Mouse (Mus musculus) gastrocnemius, postnatal 4 days (tissue): Measurements from ENCODE around the gene Olfr160. TPM values are rescaled to one million over a fixed set of nuclear protein-coding genes. Genes with fewer than 3 reads are reported as not detected.

Experiments used
- DNase-seq, 2 experiments: peaks; one replicate each; pipeline ENCODE4 v3.0.0; 2021 to 2022; ENCODE audit warnings: low spot score in 2 of 2, mixed read lengths in 2 of 2
- long read RNA-seq, 2 experiments: library from polyadenylated mRNA; stranded (forward); transcript quantifications; one replicate each; pipeline ENCODE4 v2.0.0; 2021
- total RNA-seq, 2 experiments: library from RNA; stranded (reverse); gene quantifications; 2 replicates each; pipeline ENCODE4 v1.2.3; 2021

The Olfr160 gene
- total RNA-seq = not detected
- long read RNA-seq, experiment 1 = 0 reads
- long read RNA-seq, experiment 2 = 0 reads

- DNase-seq = no peak
Measured at GRCm38 (mm10) chr9:37716150-37716549, at the start of gene Olfr160. Gene Olfr160, minus strand, starts transcription at chr9:37716250.

DNA sequence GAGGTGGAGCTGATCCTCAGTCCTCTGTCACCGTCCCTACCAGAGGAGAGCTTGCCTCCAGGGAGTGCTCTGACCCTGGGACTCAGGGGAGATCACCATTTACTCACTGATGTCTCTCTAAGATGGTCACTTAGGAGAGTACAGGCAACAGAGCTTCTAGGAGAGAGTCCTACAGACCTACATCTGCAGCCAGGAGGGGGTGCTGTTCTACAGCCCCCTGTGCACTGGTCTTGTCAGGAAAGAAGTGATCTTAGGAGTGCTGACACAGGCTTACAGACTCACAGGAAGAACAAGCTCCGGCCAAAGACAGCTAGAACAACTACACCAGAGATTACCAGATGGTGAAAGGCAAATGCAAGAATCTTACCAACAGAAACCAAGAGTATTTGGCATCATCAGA is 46.5 kb upstream of the Olfr160 start:
- DNase-seq = no peak

- no peak for DNase-seq
Measured at GRCm38 (mm10) chr9:37761728-37762127, 45.7 kb upstream of the Olfr160 start.

DNA sequence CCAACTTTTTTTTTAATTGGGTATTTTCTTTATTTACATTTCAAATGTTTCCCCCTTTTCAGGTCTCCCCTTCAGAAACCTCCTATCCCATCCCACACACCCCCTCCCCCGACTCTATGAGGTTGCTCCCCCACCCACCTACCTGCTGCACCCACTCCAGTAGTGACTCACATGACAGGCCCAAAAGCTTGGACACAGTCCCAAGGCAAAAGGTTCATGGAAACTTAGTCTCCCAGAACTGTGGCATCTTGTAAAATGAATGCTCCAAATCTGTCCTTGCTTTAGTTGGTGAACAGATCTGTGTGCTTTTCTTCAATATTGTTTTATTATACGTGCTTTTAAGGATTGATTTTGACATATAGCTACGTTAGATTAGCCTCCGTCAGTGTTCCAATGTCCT is 36.0 kb upstream of the Olfr160 start:
- DNase-seq = no peak

DNA sequence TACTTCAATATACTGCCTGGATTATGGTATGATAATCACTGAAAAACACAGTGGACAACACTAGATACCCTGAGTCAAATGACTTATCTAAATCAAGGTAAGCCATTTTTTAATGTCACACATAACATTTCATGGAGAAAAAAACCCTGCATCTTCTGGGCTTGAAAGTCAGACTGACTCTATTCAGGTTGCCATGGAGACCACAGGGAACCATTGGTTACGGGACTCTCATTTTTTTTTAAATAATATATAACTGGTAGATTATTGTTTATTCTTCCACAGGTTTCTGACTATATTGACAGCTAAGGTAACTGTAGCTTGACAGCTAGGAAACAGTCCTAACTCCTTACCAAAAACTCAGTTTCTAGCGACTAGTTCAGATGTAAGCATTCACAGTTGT is 35.4 kb upstream of the Olfr160 start:
- no peak for DNase-seq

GRCm38 (mm10) chr9:37750319-37751075 is 34.4 kb upstream of the Olfr160 start:
- no peak for DNase-seq

DNA sequence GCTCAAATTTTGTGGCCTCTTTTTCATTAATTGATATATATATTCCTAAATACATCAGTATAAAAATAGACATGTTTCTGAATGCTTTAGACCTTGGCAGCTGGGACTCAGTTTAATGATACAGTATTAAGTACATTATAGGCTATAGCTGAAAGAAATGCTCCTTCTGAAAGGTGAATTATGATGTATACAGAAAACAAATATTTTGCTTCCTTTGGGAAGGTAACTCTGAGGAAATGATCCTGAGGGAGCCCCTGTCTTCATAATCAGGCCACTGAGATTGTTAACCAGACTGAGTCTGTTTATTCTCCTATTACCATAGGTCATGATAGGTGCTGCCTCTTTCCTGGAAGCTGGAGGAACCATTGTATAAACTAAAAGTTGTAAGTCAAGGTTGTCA is 28.8 kb upstream of the Olfr160 start, which contains the start of gene Olfr874:
TSS of gene Olfr874 (plus strand) at position 301 of the 400 bp plus-strand sequence.
- no peak for DNase-seq

GRCm38 (mm10) chr9:37734310-37734709 is 18.3 kb upstream of the Olfr160 start:
- DNase-seq = no peak

DNA sequence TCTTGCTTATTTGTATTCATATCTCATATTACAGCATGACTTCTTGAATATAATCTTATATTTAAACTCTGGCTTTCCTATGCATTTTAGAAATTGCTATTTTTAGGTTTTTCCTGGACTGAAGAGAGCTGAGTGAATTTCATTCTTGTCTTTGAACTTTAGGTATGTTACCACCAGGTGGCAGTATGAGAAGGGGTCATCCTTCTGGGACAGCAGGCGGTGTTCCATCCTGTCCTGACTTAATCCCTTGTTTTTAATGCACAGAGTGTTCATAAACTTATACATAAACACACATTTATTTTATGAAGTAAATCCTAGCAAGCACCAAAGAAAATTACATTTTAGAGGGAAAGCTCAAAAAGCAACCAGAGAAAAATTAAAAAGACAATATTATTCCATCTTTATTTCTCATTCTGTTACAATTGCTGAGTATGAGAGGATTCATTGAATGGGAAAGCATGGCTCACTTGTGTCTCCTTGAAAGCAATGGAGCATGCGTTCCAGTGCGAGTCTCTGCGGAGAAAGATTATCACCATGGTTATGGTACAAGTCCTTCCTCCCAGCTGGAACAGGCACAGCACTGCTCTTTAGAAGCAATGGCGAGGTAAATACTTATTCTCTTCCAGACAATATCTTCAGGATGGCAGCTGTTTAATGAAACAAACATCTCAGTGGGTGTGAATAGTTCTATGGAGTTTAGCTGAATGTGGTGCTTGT is 25.9 kb downstream of the Olfr160 start:
- DNase-seq = no peak

DNA sequence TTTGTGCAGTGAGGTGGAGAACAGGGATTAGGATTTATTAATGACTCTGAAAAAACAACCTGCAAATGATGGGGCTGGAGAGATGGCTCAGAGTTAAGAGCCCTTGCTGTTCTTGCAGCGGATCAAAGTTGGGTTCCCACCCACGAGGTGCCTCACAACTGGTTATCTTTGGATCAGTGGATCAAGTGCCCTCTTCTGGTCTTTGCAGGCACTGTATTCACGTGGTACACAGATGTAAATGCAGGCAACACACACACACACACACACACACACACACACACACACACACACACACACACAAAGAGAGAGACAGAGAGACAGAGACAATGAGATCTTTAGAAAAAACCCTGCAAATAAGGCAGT is 28.1 kb downstream of the Olfr160 start:
- DNase-seq = no peak

DNA sequence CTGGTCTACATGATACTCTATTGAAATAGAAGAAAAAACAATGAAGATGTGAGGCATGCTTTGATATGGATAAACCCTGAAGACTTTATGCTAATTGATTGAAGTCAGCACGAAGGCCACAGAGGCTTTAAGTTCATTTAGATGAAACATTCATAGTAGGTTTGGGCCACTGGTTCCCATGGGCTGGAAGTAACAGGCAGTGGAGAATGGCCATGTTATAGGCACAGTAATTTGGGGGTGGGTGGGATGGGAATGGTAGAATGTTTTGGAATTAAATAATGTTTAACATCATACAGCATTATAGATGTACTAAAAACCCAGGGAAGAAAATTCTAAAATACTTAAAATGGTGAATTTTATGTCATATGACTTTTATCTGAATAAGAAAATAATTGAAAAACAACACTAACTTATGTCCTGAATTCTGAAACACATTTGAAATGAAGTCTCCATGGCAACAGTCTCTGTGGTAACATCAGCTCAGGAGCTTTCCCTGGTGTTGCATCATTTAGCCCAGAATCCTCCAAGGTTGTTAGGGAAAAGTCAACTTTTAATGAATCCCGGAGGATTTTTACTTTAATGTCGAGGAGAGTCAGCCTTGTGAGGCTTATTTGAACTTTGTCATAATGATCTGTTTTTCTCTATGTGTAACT is 28.6 kb downstream of the Olfr160 start:
- no peak for DNase-seq

DNA sequence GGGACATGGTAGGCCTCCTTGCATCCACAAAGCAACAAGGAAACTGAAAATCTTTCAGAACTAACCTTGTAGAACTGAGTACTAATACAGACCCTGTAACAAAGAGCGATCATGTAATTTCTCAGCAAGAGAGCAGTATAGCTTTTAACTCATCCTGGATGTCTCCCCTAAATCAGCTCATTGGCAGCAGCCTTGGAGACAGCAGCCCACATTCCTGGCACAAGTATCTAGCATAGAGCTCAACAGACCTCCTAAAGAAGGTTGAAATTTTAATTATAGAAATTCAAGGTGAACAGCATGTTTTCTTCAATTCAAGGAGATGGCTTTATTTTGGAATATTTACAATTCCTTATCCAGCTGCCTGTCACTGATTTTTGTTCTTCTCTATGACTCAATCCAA is 34.9 kb downstream of the Olfr160 start:
- no peak for DNase-seq

- no peak for DNase-seq
Measured at GRCm38 (mm10) chr9:37675287-37675686, 40.8 kb downstream of the Olfr160 start.

DNA sequence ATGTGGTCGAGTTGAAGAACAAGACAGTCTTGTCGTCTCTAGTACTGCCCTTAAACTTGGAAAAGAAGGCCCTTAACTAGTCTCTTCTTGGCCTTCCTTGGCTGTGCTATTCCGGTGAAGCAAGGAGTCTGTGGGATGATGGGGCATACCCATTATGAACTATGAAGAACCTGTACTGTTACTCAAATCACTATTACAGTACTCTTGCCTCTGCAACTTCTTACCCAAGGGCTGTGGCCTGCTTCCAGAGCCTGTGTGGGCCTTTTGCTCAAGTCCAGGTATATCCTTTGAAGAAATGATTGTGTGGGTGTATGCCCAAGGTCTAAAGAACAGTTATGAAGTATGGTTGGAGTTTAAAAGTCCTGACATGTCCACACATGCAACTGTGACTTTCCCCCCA is 45.8 kb downstream of the Olfr160 start:
- no peak for DNase-seq

- DNase-seq = no peak
Measured at GRCm38 (mm10) chr9:37669678-37670077, 46.4 kb downstream of the Olfr160 start.

GRCm38 (mm10) chr9:37669115-37669514 is 46.9 kb downstream of the Olfr160 start, which contains the start of gene Panx3:
Gene Panx3, minus strand, starts transcription at chr9:37669235.
- DNase-seq = no peak

- no peak for DNase-seq
Measured at GRCm38 (mm10) chr9:37666045-37666444, 50.0 kb downstream of the Olfr160 start.

DNA sequence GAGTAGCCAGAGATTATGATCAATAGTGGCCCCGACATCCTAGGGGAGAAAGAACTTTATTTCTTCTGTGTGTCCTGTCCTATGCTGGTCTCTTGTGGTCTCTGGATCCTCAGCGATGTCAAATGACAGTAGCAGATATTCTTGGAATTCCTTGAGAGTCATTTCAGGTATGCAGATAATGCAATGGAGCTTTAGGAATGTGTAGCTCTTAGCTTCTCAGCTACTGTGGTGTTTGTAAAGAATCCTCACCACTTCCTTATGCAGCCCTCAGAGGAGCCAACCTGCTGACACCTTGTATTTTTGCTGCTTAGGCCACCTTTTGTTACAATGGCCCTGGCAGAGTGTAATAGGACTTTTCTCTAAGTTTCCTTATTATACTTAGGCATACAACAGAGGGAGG is 51.4 kb downstream of the Olfr160 start:
- no peak for DNase-seq

DNA sequence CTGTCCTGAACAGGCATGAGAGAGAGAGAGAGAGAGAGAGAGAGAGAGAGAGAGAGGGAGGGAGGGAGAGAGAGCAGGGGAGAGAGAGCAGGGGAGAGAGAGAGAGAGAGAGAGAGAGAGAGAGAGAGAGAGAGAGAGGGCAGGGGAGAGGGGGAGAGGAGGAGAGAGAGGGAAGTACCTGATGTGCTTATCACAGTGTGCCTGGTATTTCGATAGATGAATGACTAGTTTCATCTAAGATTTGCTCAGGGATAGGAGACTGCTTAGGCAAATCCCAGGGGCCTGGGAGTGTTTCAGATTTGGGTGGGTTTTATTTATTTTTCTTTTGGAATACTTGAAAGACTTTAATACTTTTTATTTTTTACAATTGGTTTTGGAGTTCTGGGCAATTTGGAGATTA is 52.8 kb downstream of the Olfr160 start:
- DNase-seq = no peak

- DNase-seq = no peak
Measured at GRCm38 (mm10) chr9:37659413-37659812, 56.6 kb downstream of the Olfr160 start.
